Mouse (Mus musculus): ENCODE results near the gene Dcaf7.

Gene Dcaf7

GRCm38 (mm10) chr11:106102866-106103265, 66.2 kb downstream of the Dcaf7 start:
- in situ Hi-C loops (cut with MboI, MseI), result no loop called here

GRCm38 (mm10) chr11:106106047-106106587, 69.4 kb downstream of the Dcaf7 start:
- in situ Hi-C loops (cut with MboI, MseI), result no loop called here
